Mouse (Mus musculus) heart, embryonic 14.5 days (tissue): Measurements from ENCODE around the gene Prr19. TPM values are rescaled to one million over a fixed set of nuclear protein-coding genes. Genes with fewer than 3 reads are reported as not detected.
A peak's percentile ranks its signal among the peaks of the same experiment; 100 is the strongest.

Source experiments
- ATAC-seq: fragments of 200-750 bp; cut with Nextera tagmentation; 2 replicates; pipeline ENCODE4 v1.8.0; 2017; ENCODE audit warnings: low read depth, moderate TSS enrichment; ENCODE audit not compliant: insufficient number of reproducible peaks, insufficient read depth, low FRiP score
- H3K27ac ChIP-seq, 2 experiments: fragments of 200-500 bp in 1 of 2; fragments of 300-500 bp in 1 of 2; sonication (generic) in 1 of 2; replicated peaks in 1 of 2; 2 replicates each; pipeline ENCODE4 v1.5.1; 2012 to 2014; ENCODE audit warnings: low read depth in 2 of 2, low read length in 2 of 2, control low read depth in 1 of 2, mild to moderate bottlenecking in 1 of 2, mixed read lengths in 1 of 2; ENCODE audit not compliant: control insufficient read depth in 1 of 2, insufficient read depth in 1 of 2
- H3K27me3 ChIP-seq: fragments of 300-500 bp; sonication (generic); 2 replicates; pipeline ENCODE4 v1.6.1; 2014; ENCODE audit warnings: mild to moderate bottlenecking, low read length, control low read depth; ENCODE audit not compliant: control insufficient read depth, insufficient read depth
- H3K36me3 ChIP-seq: fragments of 300-500 bp; sonication (generic); 2 replicates; pipeline ENCODE4 v1.6.1; 2014; ENCODE audit warnings: mild to moderate bottlenecking, control low read depth, low read length, mixed read lengths; ENCODE audit not compliant: control insufficient read depth, insufficient read depth
- H3K4me1 ChIP-seq, 2 experiments: fragments of 200-500 bp in 1 of 2; fragments of 300-500 bp in 1 of 2; sonication (generic) in 1 of 2; 2 replicates each; pipeline ENCODE4 v1.6.1; 2012 to 2014; ENCODE audit warnings: low read length in 2 of 2, control low read depth in 1 of 2, mixed read lengths in 1 of 2; ENCODE audit not compliant: control insufficient read depth in 2 of 2, insufficient read depth in 2 of 2
- H3K4me2 ChIP-seq: fragments of 300-500 bp; sonication (generic); 2 replicates; pipeline ENCODE4 v1.6.1; 2014; ENCODE audit warnings: mild to moderate bottlenecking, low read length
- H3K4me3 ChIP-seq, 2 experiments: fragments of 200-500 bp in 1 of 2; fragments of 300-500 bp in 1 of 2; sonication (generic) in 1 of 2; 2 replicates each; pipeline ENCODE4 v1.5.1; 2012 to 2014; ENCODE audit warnings: low read length in 2 of 2, mild to moderate bottlenecking in 2 of 2, control low read depth in 1 of 2, low read depth in 1 of 2, moderate library complexity in 1 of 2; ENCODE audit not compliant: control insufficient read depth in 1 of 2, insufficient read depth in 1 of 2
- H3K9ac ChIP-seq: fragments of 300-500 bp; sonication (generic); 2 replicates; pipeline ENCODE4 v1.6.1; 2014; ENCODE audit warnings: mild to moderate bottlenecking, low read length
- H3K9me3 ChIP-seq: fragments of 300-500 bp; sonication (generic); 2 replicates; pipeline ENCODE4 v1.6.1; 2016; ENCODE audit warnings: low read length, control low read depth; ENCODE audit not compliant: control insufficient read depth
- WGBS: fragments of 180-500 bp; shearing (Covaris S2); extraction: QIAGEN DNeasy Blood & Tissue Kit; methylation state at CpG from one replicate; pipeline ENCODE4 v1.1.7; 2014; 5-methylcytosine and 5-hydroxymethylcytosine counted together
- polyA plus RNA-seq: library from polyadenylated mRNA; unstranded; fragments of >200 nt; fragmentation: Nextera tagmentation; extraction: Ambion mirVana; gene quantifications from 2 replicates; pipeline ENCODE4 v1.2.1, GENCODE M21; 2014

The Prr19 gene
- polyA plus RNA-seq, 1 experiment from 2014 or later, result not detected

GRCm38 (mm10) chr7:25267751-25268463 lies 33.3 kb upstream of the Prr19 start:
- Histone ChIP-seq H3K4me1 (peaks cover 11 to 23% of the 10 kb centered on the region in 2 experiments), H3K9ac (peak overlapping the region; percentile 93), H3K27me3 (no peaks in the 10 kb centered on the region), H3K27ac (peak overlapping the region; percentile 90 to 92), H3K4me2 (peak overlapping the region; percentile 88), H3K9me3 (no peaks in the 10 kb centered on the region), H3K4me3 (peak overlapping the region; percentile 69 to 86), H3K36me3 (peaks cover 20% of the 10 kb centered on the region)
- ATAC-seq, result peak; percentile 94
- WGBS, result under 1% methylated on average over 33 of the region's 33 CpGs

- Histone ChIP-seq H3K9me3 (no peaks in the 10 kb centered on the region), H3K9ac (peak overlapping the region; percentile 93), H3K4me3 (peak overlapping the region; percentile 67 to 86), H3K36me3 (peaks cover 27% of the 10 kb centered on the region), H3K4me2 (peak overlapping the region; percentile 88), H3K27ac (peak overlapping the region; percentile 67 to 85), H3K27me3 (no peaks in the 10 kb centered on the region), H3K4me1 (peaks cover 13 to 25% of the 10 kb centered on the region in 2 experiments)
- WGBS, result 0% methylated on average over 7 of the region's 7 CpGs
- no peak for ATAC-seq
Measured at GRCm38 (mm10) chr7:25268588-25268987, 32.6 kb upstream of the Prr19 start.

GRCm38 (mm10) chr7:25269029-25269428 lies 32.2 kb upstream of the Prr19 start:
- peak overlapping the region; percentile 88 for H3K4me2 ChIP-seq
- peak overlapping the region; percentile 93 for H3K9ac ChIP-seq
- H3K27me3 ChIP-seq, result no peaks in the 10 kb centered on the region
- H3K4me1 ChIP-seq, result peaks cover 15 to 29% of the 10 kb centered on the region in 2 experiments
- no peak for ATAC-seq
- H3K36me3 ChIP-seq, result peaks cover 31% of the 10 kb centered on the region
- no peaks in the 10 kb centered on the region for H3K9me3 ChIP-seq
- peak overlapping the region; percentile 67 to 86 for H3K4me3 ChIP-seq
- H3K27ac ChIP-seq, result peak overlapping the region; percentile 35 to 85
- WGBS, result 44% methylated on average over 4 of the region's 4 CpGs

GRCm38 (mm10) chr7:25269545-25270271 lies 31.5 kb upstream of the Prr19 start:
- H3K27me3 ChIP-seq, result no peaks in the 10 kb centered on the region
- H3K4me3 ChIP-seq, result peak overlapping the region in 1 of 2 experiments; percentile 86; a peak in 1 of 4 replicates
- H3K4me2 ChIP-seq, result peak overlapping the region; percentile 88
- peaks cover 38% of the 10 kb centered on the region for H3K36me3 ChIP-seq
- peak overlapping the region; percentile 93 for H3K9ac ChIP-seq
- peaks cover 18 to 33% of the 10 kb centered on the region in 2 experiments for H3K4me1 ChIP-seq
- H3K27ac ChIP-seq, result peak overlapping the region in 1 of 2 experiments; percentile 85; a peak in 2 of 4 replicates
- 76% methylated on average over 8 of the region's 8 CpGs for WGBS
- ATAC-seq, result no peak
- no peaks in the 10 kb centered on the region for H3K9me3 ChIP-seq

GRCm38 (mm10) chr7:25270652-25271633 lies 30.3 kb upstream of the Prr19 start:
- no peak for ATAC-seq

GRCm38 (mm10) chr7:25271651-25272444 lies 29.4 kb upstream of the Prr19 start:
- H3K9me3 ChIP-seq, result no peaks in the 10 kb centered on the region
- H3K4me1 ChIP-seq, result peaks cover 31 to 49% of the 10 kb centered on the region in 2 experiments
- H3K27me3 ChIP-seq, result no peaks in the 10 kb centered on the region
- H3K9ac ChIP-seq, result no peak overlapping the region
- H3K27ac ChIP-seq, result no peak overlapping the region
- H3K4me2 ChIP-seq, result no peak overlapping the region
- WGBS, result 79% methylated on average over 30 of the region's 30 CpGs
- no peak for ATAC-seq
- H3K36me3 ChIP-seq, result peaks cover 40% of the 10 kb centered on the region
- H3K4me3 ChIP-seq, result no peak overlapping the region

More at GRCm38 (mm10) chr7:25270652-25271633, 30.3 kb upstream of the Prr19 start:
- H3K27ac ChIP-seq, result no peak overlapping the region
- H3K9me3 ChIP-seq, result no peaks in the 10 kb centered on the region
- H3K4me2 ChIP-seq, result no peak overlapping the region
- peaks cover 27 to 46% of the 10 kb centered on the region in 2 experiments for H3K4me1 ChIP-seq
- H3K9ac ChIP-seq, result no peak overlapping the region
- no peaks in the 10 kb centered on the region for H3K27me3 ChIP-seq
- peaks cover 40% of the 10 kb centered on the region for H3K36me3 ChIP-seq
- H3K4me3 ChIP-seq, result no peak overlapping the region
- 86% methylated on average over 35 of the region's 35 CpGs for WGBS
